Mouse (Mus musculus): ENCODE measurements around the gene Cbx7.
"Not testable (repeated sequence)": the region's sequence is repeated elsewhere in the genome, so short reads cannot be mapped to it uniquely, and the experiment has no call there.

Gene Cbx7

GRCm38 (mm10) chr15:79926856-79927416 is 44.0 kb downstream of the Cbx7 start:
- DNase-seq (ENCODE audit: low spot score) = no peak

GRCm38 (mm10) chr15:79919787-79920186 is 51.1 kb downstream of the Cbx7 start:
- no peak for DNase-seq (ENCODE audit: low spot score)

- DNase-seq (ENCODE audit: low spot score) = no peak
Measured at GRCm38 (mm10) chr15:79918485-79918884, 52.4 kb downstream of the Cbx7 start.

- DNase-seq (ENCODE audit: low spot score) = no peak
Measured at GRCm38 (mm10) chr15:79917111-79917720, 53.7 kb downstream of the Cbx7 start.

- no peak for DNase-seq (ENCODE audit: low spot score)
Measured at GRCm38 (mm10) chr15:79916150-79916549, 54.8 kb downstream of the Cbx7 start.

GRCm38 (mm10) chr15:79914357-79914756 is 56.6 kb downstream of the Cbx7 start:
- no peak for DNase-seq (ENCODE audit: low spot score)

- DNase-seq (ENCODE audit: low spot score) = no peak
Measured at GRCm38 (mm10) chr15:79913761-79914346, 57.1 kb downstream of the Cbx7 start.

- DNase-seq (ENCODE audit: low spot score) = no peak
Measured at GRCm38 (mm10) chr15:79911339-79911738, 59.6 kb downstream of the Cbx7 start.

GRCm38 (mm10) chr15:79910812-79911211 is 60.1 kb downstream of the Cbx7 start:
- not testable (repeated sequence) for DNase-seq (ENCODE audit: low spot score)

GRCm38 (mm10) chr15:79909006-79909405 is 61.9 kb downstream of the Cbx7 start:
- DNase-seq (ENCODE audit: low spot score) = not testable (repeated sequence)

GRCm38 (mm10) chr15:79906855-79907254 is 64.1 kb downstream of the Cbx7 start:
- no peak for DNase-seq (ENCODE audit: low spot score)

GRCm38 (mm10) chr15:79905211-79905610 is 65.7 kb downstream of the Cbx7 start:
- no peak for DNase-seq (ENCODE audit: low spot score)

- DNase-seq (ENCODE audit: low spot score) = not testable (repeated sequence)
Measured at GRCm38 (mm10) chr15:79904678-79905077, 66.2 kb downstream of the Cbx7 start.

- no peak for DNase-seq (ENCODE audit: low spot score)
Measured at GRCm38 (mm10) chr15:79903963-79904362, 67.0 kb downstream of the Cbx7 start.

GRCm38 (mm10) chr15:79903081-79903480 is 67.8 kb downstream of the Cbx7 start:
- not testable (repeated sequence) for DNase-seq (ENCODE audit: low spot score)

GRCm38 (mm10) chr15:79901399-79901798 is 69.5 kb downstream of the Cbx7 start:
- DNase-seq (ENCODE audit: low spot score) = no peak

- no peak for DNase-seq (ENCODE audit: low spot score)
Measured at GRCm38 (mm10) chr15:79900751-79901150, 70.2 kb downstream of the Cbx7 start.

GRCm38 (mm10) chr15:79899828-79900510 is 71.0 kb downstream of the Cbx7 start:
- no peak for DNase-seq (ENCODE audit: low spot score)

- DNase-seq (ENCODE audit: low spot score) = no peak
Measured at GRCm38 (mm10) chr15:79898988-79899387, 71.9 kb downstream of the Cbx7 start.

GRCm38 (mm10) chr15:79896080-79896725 is 74.7 kb downstream of the Cbx7 start:
- DNase-seq (ENCODE audit: low spot score) = no peak

GRCm38 (mm10) chr15:79895221-79896079 is 75.5 kb downstream of the Cbx7 start:
- not testable (repeated sequence) for DNase-seq (ENCODE audit: low spot score)

GRCm38 (mm10) chr15:79894343-79894742 is 76.6 kb downstream of the Cbx7 start:
- DNase-seq (ENCODE audit: low spot score) = no peak
